Mouse (Mus musculus) MEL-GATA-1-ER (cell line): Measurements from ENCODE around the gene Gm38393.

Experiments used
- DNase-seq: peaks from one replicate; pipeline ENCODE4 v3.0.0-alpha.2; 2012; ENCODE audit warnings: low read depth; ENCODE audit errors: extremely low read depth

Gene Gm38393

DNA sequence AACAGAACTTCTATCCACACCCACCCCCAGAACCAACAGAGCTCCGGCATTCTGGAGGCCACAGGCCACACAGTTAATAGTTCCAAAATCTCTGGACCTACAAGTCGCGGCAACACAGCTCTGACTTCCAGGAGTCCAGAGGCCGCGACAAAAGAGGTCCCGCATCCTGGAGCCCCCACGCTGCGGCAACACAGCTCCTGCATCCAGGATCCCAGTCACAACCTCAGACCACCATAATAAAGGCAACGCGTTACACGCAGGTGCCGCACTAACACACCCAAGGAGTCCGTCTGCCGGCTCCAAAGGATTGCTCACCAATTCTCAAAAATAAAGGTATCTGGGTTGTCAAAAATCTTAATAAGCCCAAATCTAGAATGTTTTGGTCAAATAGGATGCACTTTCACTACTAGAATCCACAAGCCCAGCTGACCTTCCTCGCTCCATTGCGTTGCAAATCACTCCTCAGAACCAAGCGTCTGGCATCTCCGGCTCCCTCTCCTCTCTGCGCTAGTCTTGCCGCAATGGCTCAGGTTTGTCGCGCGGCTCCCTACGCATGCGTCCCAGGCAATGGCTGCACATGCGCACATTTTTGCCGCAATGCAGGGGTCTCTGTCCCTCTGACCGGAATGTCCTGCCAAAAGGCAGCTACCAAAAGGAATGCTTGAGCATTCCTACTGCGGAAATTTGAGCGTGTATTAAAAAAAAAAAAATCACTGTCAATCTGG lies at the start of gene Gm38393, which contains the start of gene Snurf:
Gm38393 (minus strand) TSS at position 459 of the 725 bp plus-strand sequence.
Snurf (minus strand) TSS at position 444 of the 725 bp plus-strand sequence.
- DNase-seq = no peak

DNA sequence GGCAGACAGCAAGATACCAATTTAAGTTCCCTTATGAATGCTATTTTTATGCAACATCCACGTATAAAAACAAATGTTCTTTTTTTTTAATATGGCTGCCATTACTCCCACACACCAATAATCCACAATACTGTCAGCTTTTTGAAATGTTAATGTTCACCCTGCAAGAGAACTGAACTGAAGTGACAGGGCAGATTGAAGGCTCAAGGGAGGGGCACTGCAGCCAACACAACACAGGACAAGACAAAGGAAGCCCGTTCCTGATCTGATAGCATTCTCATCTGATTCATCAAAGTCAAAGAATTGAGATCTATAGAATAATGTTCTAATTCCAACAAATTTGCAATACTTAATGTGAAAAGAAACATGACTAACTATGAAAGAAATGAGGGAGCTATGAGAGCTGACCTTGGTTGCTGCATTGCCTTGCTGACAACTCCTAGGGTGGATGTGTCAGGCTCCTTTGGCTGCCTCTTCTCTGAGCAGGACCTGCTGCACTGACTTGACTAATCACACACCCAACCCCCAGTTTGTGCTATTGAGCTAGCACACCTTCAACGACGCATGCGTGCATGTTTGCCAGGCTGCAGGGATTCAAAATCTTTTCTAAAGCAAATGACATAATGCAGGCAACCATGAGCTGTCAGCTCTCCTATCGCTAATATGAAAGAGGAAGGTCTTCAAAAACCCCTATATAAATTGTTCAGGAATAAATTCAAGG lies 42.8 kb upstream of the Gm38393 start:
- DNase-seq = no peak

DNA sequence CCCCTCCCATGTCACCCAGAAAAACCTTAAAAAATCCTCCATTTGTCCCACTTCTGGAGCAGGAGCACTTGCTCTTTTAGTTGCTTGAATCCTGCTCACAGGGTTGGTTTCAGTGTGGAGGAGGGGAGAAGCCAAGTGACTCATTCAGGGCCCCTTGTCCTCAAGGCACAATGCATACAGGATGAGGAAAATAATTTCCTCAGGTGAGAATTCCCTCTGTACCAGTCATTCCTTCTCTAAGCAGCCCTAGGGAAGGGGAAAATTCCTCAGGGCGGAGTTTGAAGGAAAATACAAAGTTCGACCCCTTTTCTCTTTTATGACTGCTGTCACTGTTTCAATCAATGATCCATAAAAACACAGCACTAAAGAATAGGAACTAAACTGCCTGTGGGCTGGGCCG lies 8.3 kb upstream of the Gm38393 start:
- no peak for DNase-seq

GRCm38 (mm10) chr7:60007727-60008360 lies 3.0 kb upstream of the Gm38393 start:
- DNase-seq = no peak

- no peak for DNase-seq
These were observed 1.4 kb upstream of the Gm38393 start for GRCm38 (mm10) chr7:60006262-60006661.

DNA sequence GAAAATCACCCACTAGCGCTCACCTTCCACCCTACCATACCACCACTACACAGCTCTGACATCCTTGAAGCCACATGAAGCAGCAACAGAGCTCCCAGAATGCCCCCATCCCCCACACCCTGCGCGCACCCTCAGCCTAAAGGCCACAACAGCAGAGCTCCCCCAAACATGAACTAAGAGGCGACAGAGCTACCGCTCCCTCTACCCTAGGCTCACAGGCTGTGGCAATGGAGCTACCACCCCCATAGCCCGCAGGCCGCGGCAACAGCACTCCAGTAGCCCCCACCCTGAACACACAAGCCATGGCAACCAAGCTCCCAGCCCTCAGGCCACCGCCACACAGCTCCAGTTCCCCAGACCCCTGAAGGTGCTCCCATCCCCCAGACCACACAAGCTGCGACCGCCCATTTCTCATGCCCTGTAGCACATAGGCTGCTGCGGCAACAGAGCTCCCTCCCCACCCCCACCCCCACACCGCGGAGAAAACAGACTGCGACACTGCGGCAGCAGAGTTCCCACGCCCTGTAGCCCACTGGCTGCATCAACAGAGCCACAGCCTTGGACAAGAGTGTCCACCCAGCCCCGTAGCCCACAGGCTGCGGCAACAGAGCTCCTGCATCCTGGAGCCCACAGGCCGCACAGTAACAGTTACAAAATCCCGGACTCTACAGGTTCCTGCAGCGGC lies 801 bp downstream of the Gm38393 start:
- no peak for DNase-seq

- DNase-seq = no peak
These were observed 1.6 kb downstream of the Gm38393 start for GRCm38 (mm10) chr7:60003006-60003865.

- no peak for DNase-seq
These were observed 26.2 kb downstream of the Gm38393 start for GRCm38 (mm10) chr7:59978646-59979045.
